Mouse (Mus musculus) forebrain, embryonic 13.5 days (tissue): Measurements from ENCODE around the gene Zmynd10. TPM values are rescaled to one million over a fixed set of nuclear protein-coding genes. Genes with fewer than 3 reads are reported as not detected.

Experiments used
- ATAC-seq: fragments of 200-750 bp; cut with Nextera tagmentation; 2 replicates; pipeline ENCODE4 v1.8.0; 2017
- H3K27ac ChIP-seq: fragments of 300-500 bp; sonication (generic); 2 replicates; pipeline ENCODE4 v1.5.1; 2015; ENCODE audit warnings: inconsistent platforms, mild to moderate bottlenecking, moderate library complexity
- H3K27me3 ChIP-seq: fragments of 300-500 bp; sonication (generic); 2 replicates; pipeline ENCODE4 v1.6.1; 2015; ENCODE audit warnings: mild to moderate bottlenecking, inconsistent platforms
- H3K36me3 ChIP-seq: fragments of 300-500 bp; sonication (generic); 2 replicates; pipeline ENCODE4 v1.6.1; 2015; ENCODE audit warnings: mild to moderate bottlenecking, inconsistent platforms; ENCODE audit not compliant: poor library complexity, severe bottlenecking
- H3K4me1 ChIP-seq: fragments of 300-500 bp; sonication (generic); 2 replicates; pipeline ENCODE4 v1.6.1; 2015; ENCODE audit warnings: inconsistent platforms
- H3K4me2 ChIP-seq: fragments of 300-500 bp; sonication (generic); 2 replicates; pipeline ENCODE4 v1.6.1; 2015; ENCODE audit warnings: inconsistent platforms, mild to moderate bottlenecking, moderate library complexity
- H3K4me3 ChIP-seq: fragments of 300-500 bp; sonication (generic); 2 replicates; pipeline ENCODE4 v1.5.1; 2015; ENCODE audit warnings: mild to moderate bottlenecking, inconsistent platforms
- H3K9ac ChIP-seq: fragments of 300-500 bp; sonication (generic); 2 replicates; pipeline ENCODE4 v1.6.1; 2015; ENCODE audit warnings: mild to moderate bottlenecking, inconsistent platforms
- H3K9me3 ChIP-seq: fragments of 300-500 bp; sonication (generic); replicated peaks from 2 replicates; pipeline ENCODE4 v1.6.1; 2016; ENCODE audit warnings: inconsistent platforms
- WGBS: fragments of 180-500 bp; shearing (Covaris S2); methylation state at CpG from one replicate; pipeline ENCODE4 v1.1.7; 2015; 5-methylcytosine and 5-hydroxymethylcytosine counted together
- polyA plus RNA-seq: library from polyadenylated mRNA; unstranded; fragments of >200 nt; fragmentation: Nextera tagmentation; extraction: Ambion mirVana; gene quantifications from 2 replicates; pipeline ENCODE4 v1.2.1, GENCODE M21; 2015

Zmynd10 gene
- polyA plus RNA-seq, 1 experiment from 2014 or later = 2.0 TPM

- WGBS = 87% methylated on average over 14 of the region's 14 CpGs
Measured at GRCm38 (mm10) chr9:107575579-107576356, 28.7 kb downstream of the Zmynd10 start.

DNA sequence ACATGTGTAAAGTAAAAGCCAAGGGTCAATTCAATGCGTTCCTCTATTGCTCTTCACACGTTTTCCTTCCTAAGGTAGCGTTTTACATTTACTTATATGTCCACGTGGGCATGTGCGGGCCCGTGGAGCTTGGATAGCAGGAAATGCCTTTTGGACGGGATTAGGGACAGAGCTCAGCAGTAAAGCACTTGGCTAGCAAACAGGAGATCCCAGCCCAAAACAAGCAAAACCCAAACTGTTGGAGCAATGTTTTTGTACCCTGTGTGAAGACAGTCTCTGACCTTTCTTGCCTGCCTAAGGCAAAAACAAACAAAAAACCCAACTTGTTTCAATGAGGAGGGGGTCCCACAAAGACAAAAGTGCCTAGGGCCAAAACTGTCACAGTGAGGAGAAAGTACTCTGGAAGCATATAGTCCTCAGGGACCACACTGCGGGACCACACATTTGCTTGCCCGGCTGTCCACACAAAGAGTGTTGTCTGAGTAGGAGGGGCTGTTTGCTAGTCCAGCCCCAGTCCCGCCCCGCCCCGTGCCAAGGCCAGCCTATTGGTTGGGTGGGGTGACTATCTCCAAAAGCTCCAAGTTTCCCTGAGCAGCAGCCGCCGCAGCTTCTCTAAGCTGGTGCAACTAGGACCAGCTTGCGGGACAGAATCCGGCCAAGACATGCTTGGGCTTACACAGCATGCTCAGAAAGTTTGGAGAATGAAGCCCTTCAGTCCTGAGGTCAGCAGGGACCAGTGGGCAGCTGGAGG, 29.4 kb downstream of the Zmynd10 start, which contains the start of gene Hyal1:
Gene Hyal1, plus strand, starts transcription at position 571 of the 751 bp plus-strand sequence.
- Histone ChIP-seq H3K27me3 (no peaks in the 10 kb centered on the region), H3K4me1 (peaks cover 45% of the 10 kb centered on the region), H3K4me2 (peak within 1 kb of the TSS; percentile 55), H3K36me3 (peaks cover 34% of the 10 kb centered on the region), H3K9me3 (no peaks in the 10 kb centered on the region), H3K27ac (peak within 1 kb of the TSS; percentile 41), H3K4me3 (peak within 1 kb of the TSS; percentile 27), H3K9ac (peak within 1 kb of the TSS; percentile 55)
- peak; percentile 54 for ATAC-seq
- WGBS = 28% methylated on average over 16 of the region's 16 CpGs

More at GRCm38 (mm10) chr9:107575579-107576356, 28.7 kb downstream of the Zmynd10 start:
- Histone ChIP-seq H3K4me2 (no peak overlapping the region), H3K9me3 (no peaks in the 10 kb centered on the region), H3K4me3 (no peak overlapping the region), H3K9ac (no peak overlapping the region), H3K27me3 (no peaks in the 10 kb centered on the region), H3K4me1 (peaks cover 45% of the 10 kb centered on the region), H3K36me3 (peaks cover 41% of the 10 kb centered on the region), H3K27ac (peak overlapping the region; percentile 41)
- no peak for ATAC-seq

GRCm38 (mm10) chr9:107577871-107578270, 30.8 kb downstream of the Zmynd10 start:
- no peak for ATAC-seq
- Histone ChIP-seq H3K27ac (no peak overlapping the region), H3K4me2 (no peak overlapping the region; the same call in 1 of the 2 replicates), H3K36me3 (peaks cover 23% of the 10 kb centered on the region), H3K4me3 (no peak overlapping the region), H3K9me3 (no peaks in the 10 kb centered on the region), H3K27me3 (no peaks in the 10 kb centered on the region), H3K9ac (0 out of 2 replicates have a peak overlapping the region, but pooled peaks have one; percentile 55), H3K4me1 (peaks cover 37% of the 10 kb centered on the region)
- 95% methylated on average over 10 of the region's 10 CpGs for WGBS

- peak within 1 kb of the TSS; percentile 83; the same call in 1 of the 2 replicates for H3K27ac ChIP-seq
- H3K4me2 ChIP-seq = peak within 1 kb of the TSS; percentile 82; the same call in 1 of the 2 replicates
- 73% methylated on average over 3 of the region's 3 CpGs for WGBS
- no peaks in the 10 kb centered on the region for H3K9me3 ChIP-seq
- ATAC-seq = no peak
- 0 out of 2 replicates have a peak within 1 kb of the TSS, but pooled peaks have one; percentile 55 for H3K9ac ChIP-seq
- peaks cover 37% of the 10 kb centered on the region for H3K4me1 ChIP-seq
- H3K27me3 ChIP-seq = no peaks in the 10 kb centered on the region
- no peak within 1 kb of the TSS for H3K4me3 ChIP-seq
- H3K36me3 ChIP-seq = peaks cover 23% of the 10 kb centered on the region
Measured at GRCm38 (mm10) chr9:107578587-107578986, 31.5 kb downstream of the Zmynd10 start, which contains the start of gene Naa80. Gene Naa80 (plus strand): TSS chr9:107578887.

- H3K9ac ChIP-seq = 0 out of 2 replicates have a peak overlapping the region, but pooled peaks have one; percentile 13
- H3K4me1 ChIP-seq = peaks cover 37% of the 10 kb centered on the region
- 93% methylated on average over 14 of the region's 14 CpGs for WGBS
- peaks cover 24% of the 10 kb centered on the region for H3K36me3 ChIP-seq
- no peak overlapping the region for H3K4me3 ChIP-seq
- no peaks in the 10 kb centered on the region for H3K27me3 ChIP-seq
- peak overlapping the region; percentile 82; the same call in 1 of the 2 replicates for H3K4me2 ChIP-seq
- ATAC-seq = no peak
- H3K27ac ChIP-seq = peak overlapping the region; percentile 83; the same call in 1 of the 2 replicates
- H3K9me3 ChIP-seq = no peaks in the 10 kb centered on the region
Measured at GRCm38 (mm10) chr9:107579023-107579900, 32.2 kb downstream of the Zmynd10 start.

DNA sequence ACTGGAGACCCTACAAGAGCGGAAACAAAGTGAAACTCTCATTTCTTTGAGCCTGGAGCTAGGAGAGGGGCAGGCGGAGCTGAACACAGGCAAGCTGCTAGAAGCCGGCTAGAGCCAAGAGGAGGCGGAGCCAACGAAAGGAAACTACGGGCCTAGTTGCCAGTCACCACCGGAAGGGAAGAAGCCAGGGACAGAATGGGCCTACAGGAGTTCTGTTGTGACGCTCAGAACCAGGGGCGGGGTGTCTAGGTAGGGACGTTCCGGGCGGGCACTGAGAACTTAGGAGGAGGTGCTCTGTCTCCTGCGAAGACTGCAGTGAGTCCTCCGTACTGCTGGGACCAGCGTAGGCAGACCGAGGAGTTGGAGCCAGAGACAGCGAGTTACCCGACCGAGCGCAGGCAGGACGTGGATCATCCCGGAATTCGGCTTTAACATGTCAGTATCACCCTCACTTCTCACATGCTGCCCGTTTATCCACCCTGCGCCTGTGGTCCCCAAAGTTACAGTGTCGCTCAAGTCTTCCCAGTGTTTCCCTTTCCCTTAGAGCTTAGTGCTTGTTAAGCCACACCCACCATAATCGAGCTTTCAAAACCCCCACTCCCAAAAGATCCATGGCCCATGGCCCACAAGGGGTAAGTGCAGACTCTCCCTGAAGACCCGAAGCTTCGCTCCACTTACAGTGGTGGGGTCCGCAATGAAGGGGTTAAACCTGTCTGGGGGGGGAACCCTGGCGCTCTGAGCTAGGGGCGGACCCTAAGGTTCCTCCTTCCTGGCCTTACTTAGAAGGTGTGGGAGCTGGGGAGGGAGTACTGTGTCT, 33.6 kb downstream of the Zmynd10 start, which contains the start of gene Hyal3:
Gene Hyal3, plus strand, starts transcription at position 318 of the 817 bp plus-strand sequence.
- no peaks in the 10 kb centered on the region for H3K9me3 ChIP-seq
- peaks cover 15% of the 10 kb centered on the region for H3K36me3 ChIP-seq
- ATAC-seq = peak; percentile 86
- WGBS = under 1% methylated on average over 32 of the region's 32 CpGs
- no peaks in the 10 kb centered on the region for H3K27me3 ChIP-seq
- H3K4me3 ChIP-seq = peak within 1 kb of the TSS; percentile 63
- H3K4me1 ChIP-seq = peaks cover 37% of the 10 kb centered on the region
- peak within 1 kb of the TSS; percentile 83 for H3K27ac ChIP-seq
- H3K9ac ChIP-seq = peak within 1 kb of the TSS; percentile 79
- H3K4me2 ChIP-seq = peak within 1 kb of the TSS; percentile 82

DNA sequence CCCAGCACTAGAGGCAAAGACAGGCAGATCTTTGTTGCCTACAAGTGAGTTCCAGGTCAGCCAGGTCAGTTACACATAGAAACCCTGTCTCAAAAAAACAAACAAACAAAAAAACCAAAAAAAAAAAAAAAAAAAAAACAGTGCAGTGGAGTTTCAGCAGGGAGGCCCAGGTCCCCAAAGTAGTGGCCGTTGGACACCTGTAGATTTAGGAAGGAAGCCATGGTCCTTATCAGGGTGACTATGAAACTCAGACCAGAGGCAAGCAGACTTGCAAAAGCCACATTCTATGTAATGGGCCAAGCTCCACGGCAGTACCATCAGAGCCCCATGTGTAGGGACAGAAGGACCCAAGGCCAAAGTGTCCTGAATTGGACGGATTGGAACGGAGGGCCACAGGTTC, 34.5 kb downstream of the Zmynd10 start:
- Histone ChIP-seq H3K27ac (no peak overlapping the region), H3K4me1 (peaks cover 32% of the 10 kb centered on the region), H3K4me2 (peak overlapping the region; percentile 82), H3K4me3 (peak overlapping the region; percentile 63), H3K9me3 (no peaks in the 10 kb centered on the region), H3K9ac (no peak overlapping the region), H3K27me3 (no peaks in the 10 kb centered on the region), H3K36me3 (peaks cover 15% of the 10 kb centered on the region)
- WGBS = 77% methylated on average over 4 of the region's 4 CpGs
- no peak for ATAC-seq

- WGBS = 88% methylated on average over 7 of the region's 7 CpGs
- Histone ChIP-seq H3K4me1 (peaks cover 23% of the 10 kb centered on the region), H3K4me2 (no peak overlapping the region), H3K36me3 (peaks cover 15% of the 10 kb centered on the region), H3K9ac (no peak overlapping the region), H3K27me3 (no peaks in the 10 kb centered on the region), H3K4me3 (no peak overlapping the region), H3K9me3 (no peaks in the 10 kb centered on the region), H3K27ac (no peak overlapping the region)
- no peak for ATAC-seq
Measured at GRCm38 (mm10) chr9:107582509-107583062, 35.5 kb downstream of the Zmynd10 start.

DNA sequence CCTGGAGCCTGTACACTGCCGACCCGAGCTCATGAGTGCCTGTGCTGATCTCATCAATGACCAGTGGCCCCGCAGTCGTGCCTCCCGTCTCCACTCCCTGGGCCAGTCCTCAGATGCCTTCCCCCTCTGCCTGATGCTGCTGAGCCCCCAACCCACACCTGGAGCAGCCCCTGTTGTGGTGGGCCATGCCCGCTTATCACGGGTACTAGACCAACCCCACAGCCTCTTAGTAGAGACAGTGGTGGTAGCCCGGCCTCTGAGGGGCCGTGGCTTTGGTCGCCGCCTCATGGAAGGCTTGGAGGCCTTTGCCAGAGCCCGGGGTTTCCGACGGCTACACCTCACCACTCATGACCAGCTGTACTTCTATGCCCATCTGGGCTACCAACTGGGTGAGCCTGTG, 36.1 kb downstream of the Zmynd10 start:
- Histone ChIP-seq H3K27me3 (no peaks in the 10 kb centered on the region), H3K9ac (no peak overlapping the region), H3K36me3 (peaks cover 15% of the 10 kb centered on the region), H3K4me3 (no peak overlapping the region), H3K27ac (no peak overlapping the region), H3K4me1 (peaks cover 27% of the 10 kb centered on the region), H3K9me3 (no peaks in the 10 kb centered on the region), H3K4me2 (no peak overlapping the region)
- ATAC-seq = no peak
- WGBS = 91% methylated on average over 14 of the region's 14 CpGs

DNA sequence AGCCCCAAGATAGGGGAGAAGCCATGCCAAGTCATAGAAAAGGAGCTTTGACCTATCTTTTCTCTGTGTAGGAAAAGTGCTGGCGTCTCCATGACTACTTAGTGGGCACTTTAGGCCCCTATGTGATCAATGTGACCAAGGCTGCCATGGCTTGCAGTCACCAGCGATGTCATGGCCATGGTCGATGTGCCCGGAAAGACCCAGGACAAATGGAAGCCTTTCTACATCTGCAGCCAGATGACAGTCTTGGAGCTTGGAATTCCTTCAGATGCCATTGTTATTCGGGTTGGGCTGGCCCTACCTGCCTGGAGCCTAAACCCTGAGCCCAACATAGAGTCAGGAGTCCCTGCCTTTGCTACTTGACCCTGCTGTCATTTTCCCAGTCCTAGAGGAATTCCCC, 39.4 kb downstream of the Zmynd10 start:
- Histone ChIP-seq H3K4me2 (no peak overlapping the region), H3K27me3 (no peaks in the 10 kb centered on the region), H3K4me1 (peaks cover 18% of the 10 kb centered on the region), H3K9ac (no peak overlapping the region), H3K4me3 (no peak overlapping the region), H3K9me3 (no peaks in the 10 kb centered on the region), H3K27ac (no peak overlapping the region), H3K36me3 (peaks cover 34% of the 10 kb centered on the region)
- no peak for ATAC-seq
- WGBS = 93% methylated on average over 5 of the region's 5 CpGs
